Mouse (Mus musculus) hindbrain, embryonic 10.5 days (tissue): ENCODE results near the gene Map2k1. TPM values are rescaled to one million over a fixed set of nuclear protein-coding genes. Genes with fewer than 3 reads are reported as not detected.
"Not testable (repeated sequence)": the region's sequence is repeated elsewhere in the genome, so short reads cannot be mapped to it uniquely, and the experiment has no call there.

Experiments used
- DNase-seq: peaks from one replicate; pipeline ENCODE4 v3.0.0-alpha.2; 2017; ENCODE audit warnings: low spot score
- H3K27ac ChIP-seq: fragments of 300-500 bp; sonication (generic); 2 replicates; pipeline ENCODE4 v1.5.1; 2016; ENCODE audit warnings: mild to moderate bottlenecking, moderate library complexity
- H3K27me3 ChIP-seq: fragments of 300-500 bp; sonication (generic); 2 replicates; pipeline ENCODE4 v1.6.1; 2016; ENCODE audit warnings: mild to moderate bottlenecking; ENCODE audit not compliant: poor library complexity, insufficient read depth, severe bottlenecking
- H3K36me3 ChIP-seq: fragments of 300-500 bp; sonication (generic); 2 replicates; pipeline ENCODE4 v1.6.1; 2016; ENCODE audit warnings: mild to moderate bottlenecking, moderate library complexity
- H3K4me1 ChIP-seq: fragments of 300-500 bp; sonication (generic); replicated peaks from 2 replicates; pipeline ENCODE4 v1.6.1; 2016; ENCODE audit warnings: mild to moderate bottlenecking
- H3K4me3 ChIP-seq: fragments of 300-500 bp; sonication (generic); 2 replicates; pipeline ENCODE4 v1.5.1; 2016; ENCODE audit warnings: mild to moderate bottlenecking, moderate library complexity
- H3K9me3 ChIP-seq: fragments of 300-500 bp; sonication (generic); 2 replicates; pipeline ENCODE4 v1.6.1; 2016; ENCODE audit warnings: mild to moderate bottlenecking, moderate library complexity
- WGBS: fragments of 180-500 bp; shearing (Covaris S2); methylation state at CpG from one replicate; pipeline ENCODE4 v1.1.7; 2016; 5-methylcytosine and 5-hydroxymethylcytosine counted together
- polyA plus RNA-seq: library from polyadenylated mRNA; unstranded; fragments of >200 nt; fragmentation: Nextera tagmentation; extraction: Ambion mirVana; gene quantifications from 2 replicates; pipeline ENCODE4 v1.2.1, GENCODE M21; 2016

Map2k1 gene
- polyA plus RNA-seq, 1 experiment from 2014 or later: 75.3 TPM

DNA sequence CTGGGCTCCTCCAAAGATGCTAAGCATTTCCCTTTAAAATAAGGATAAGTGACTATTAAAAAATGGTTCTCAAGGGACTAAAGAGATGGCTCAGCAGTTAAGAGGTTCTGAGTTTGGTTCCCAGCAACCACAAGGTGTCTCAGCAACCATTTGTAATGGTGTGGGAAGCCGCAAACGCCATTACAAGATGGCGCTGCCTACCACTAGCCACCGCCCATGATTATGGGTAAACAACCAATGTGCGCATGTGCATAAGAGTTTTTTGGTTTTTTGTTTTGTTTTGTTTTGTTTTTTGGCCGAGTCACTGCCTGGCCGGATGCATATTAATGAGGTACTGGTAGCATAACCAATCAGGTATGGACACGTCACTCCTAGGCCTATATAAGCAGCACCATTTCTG lies 15.4 kb upstream of the Map2k1 start:
- not testable (repeated sequence) for H3K27ac ChIP-seq, DNase-seq, H3K27me3 ChIP-seq, H3K4me1 ChIP-seq, H3K36me3 ChIP-seq, H3K4me3 ChIP-seq, H3K9me3 ChIP-seq
- 97% methylated on average over 8 of the region's 8 CpGs for WGBS

DNA sequence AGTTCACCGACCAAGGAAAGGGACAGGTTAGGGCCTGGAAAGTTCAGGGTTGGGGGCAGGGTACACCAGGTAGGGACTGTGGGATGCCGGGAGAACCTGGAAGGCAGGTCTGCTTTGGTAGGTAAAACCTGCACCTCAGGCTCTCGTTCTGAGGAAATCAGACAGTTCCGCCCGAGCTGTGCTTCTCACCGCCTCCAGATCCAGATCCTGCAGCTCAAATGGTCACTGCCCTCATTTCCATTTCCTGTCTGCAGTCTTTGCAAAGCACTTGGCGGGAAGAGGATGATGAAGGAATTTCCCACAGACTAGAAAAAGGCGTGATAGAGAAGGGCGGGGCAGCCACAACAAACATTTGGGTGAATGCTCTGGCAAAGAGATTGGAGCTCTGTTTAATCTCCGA lies 14.8 kb upstream of the Map2k1 start:
- no peaks in the 10 kb centered on the region for H3K9me3 ChIP-seq
- no peak overlapping the region for H3K27ac ChIP-seq
- no peaks in the 10 kb centered on the region for H3K4me1 ChIP-seq
- H3K27me3 ChIP-seq: no peaks in the 10 kb centered on the region
- WGBS: 91% methylated on average over 10 of the region's 10 CpGs
- H3K36me3 ChIP-seq: no peaks in the 10 kb centered on the region
- DNase-seq: no peak
- no peak overlapping the region for H3K4me3 ChIP-seq

DNA sequence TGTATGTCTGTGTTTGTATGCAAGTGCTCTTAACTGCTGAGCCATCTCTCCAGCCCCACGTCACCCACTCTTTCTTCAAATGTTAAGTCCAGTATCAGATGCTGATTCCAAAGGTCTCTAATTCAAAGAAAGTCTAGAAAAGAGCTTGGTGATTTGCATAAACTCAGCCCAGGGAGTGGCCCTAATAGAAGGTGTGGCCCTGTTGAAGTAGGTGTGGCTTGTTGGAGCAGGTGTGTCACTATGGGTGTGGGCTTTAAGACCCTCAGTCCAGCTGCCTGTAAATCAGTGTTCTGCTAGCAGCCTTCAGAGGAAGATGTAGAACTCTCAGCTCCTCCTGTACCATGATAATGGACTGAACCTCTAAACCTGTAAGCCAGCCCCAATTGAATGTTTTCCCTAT lies 13.8 kb upstream of the Map2k1 start:
- H3K27me3 ChIP-seq: no peaks in the 10 kb centered on the region
- H3K4me3 ChIP-seq: no peak overlapping the region
- DNase-seq: no peak
- no peaks in the 10 kb centered on the region for H3K4me1 ChIP-seq
- no peak overlapping the region for H3K27ac ChIP-seq
- WGBS: 88% methylated on average over 1 of the region's 1 CpGs
- no peaks in the 10 kb centered on the region for H3K9me3 ChIP-seq
- no peaks in the 10 kb centered on the region for H3K36me3 ChIP-seq

DNA sequence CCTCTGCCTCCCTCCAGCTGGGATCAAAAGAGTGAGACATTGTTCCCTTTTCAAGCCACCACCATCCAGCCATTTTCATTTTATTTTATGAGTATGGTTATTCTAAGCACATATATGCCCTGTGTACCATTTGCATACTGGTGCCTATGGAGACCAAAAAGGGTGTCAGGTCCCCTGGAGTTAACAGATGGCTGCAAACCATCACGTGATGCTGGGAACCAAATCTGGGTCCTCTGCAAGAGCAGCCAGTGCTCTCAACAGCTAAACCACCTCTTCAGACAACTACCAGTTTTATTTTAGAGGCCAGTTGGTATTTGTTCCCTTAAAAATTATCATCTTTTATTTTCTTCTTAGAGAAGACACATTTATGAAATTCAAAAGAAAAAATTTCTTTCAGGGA lies 11.4 kb upstream of the Map2k1 start:
- Histone ChIP-seq H3K27ac (no peak overlapping the region), H3K4me3 (no peak overlapping the region), H3K36me3 (no peaks in the 10 kb centered on the region), H3K9me3 (no peaks in the 10 kb centered on the region), H3K4me1 (no peaks in the 10 kb centered on the region), H3K27me3 (no peaks in the 10 kb centered on the region)
- no peak for DNase-seq
- WGBS: 35% methylated on average over 1 of the region's 1 CpGs

DNA sequence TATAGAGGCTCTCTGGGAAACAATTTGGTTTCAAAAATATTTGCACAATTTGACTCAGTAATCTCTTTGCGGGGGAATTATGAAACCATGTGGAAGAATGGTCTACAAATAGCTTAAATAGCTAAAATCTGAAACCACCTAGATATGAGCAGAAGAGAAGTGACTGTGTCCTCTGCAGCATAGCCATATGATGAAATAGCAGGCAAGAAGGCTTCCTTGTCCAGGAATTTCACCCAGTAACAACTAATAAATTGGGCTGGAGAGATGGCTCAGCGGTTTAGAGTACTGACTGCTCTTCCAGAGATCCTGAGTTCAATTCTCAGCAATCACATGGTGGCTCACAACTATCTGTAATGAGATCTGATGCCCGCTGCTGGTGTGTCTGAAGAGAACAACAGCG lies 7.6 kb upstream of the Map2k1 start:
- Histone ChIP-seq H3K27me3 (no peaks in the 10 kb centered on the region), H3K9me3 (no peaks in the 10 kb centered on the region), H3K4me1 (no peaks in the 10 kb centered on the region), H3K27ac (no peak overlapping the region), H3K4me3 (no peak overlapping the region), H3K36me3 (no peaks in the 10 kb centered on the region)
- 88% methylated on average over 4 of the region's 4 CpGs for WGBS
- no peak for DNase-seq

DNA sequence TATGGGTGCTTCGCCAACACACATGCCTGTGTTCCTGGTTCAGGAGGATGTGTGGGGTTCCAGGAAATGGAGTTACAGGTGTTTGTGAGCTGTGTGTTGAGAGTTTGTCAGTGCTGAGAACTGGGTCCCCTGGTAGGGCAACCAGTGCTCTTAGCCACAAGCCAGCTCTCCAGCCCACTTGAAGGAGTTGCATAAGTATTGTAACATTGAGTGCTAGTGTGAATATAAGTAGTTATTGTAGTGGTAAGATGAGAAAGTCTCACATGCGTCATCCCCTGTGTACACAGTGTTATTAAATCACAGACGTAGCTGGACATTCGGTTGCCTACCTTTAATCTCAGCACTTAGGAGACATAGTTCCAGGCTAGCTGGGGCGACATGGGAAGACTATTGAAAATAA lies 6.5 kb upstream of the Map2k1 start:
- H3K9me3 ChIP-seq: no peaks in the 10 kb centered on the region
- H3K27me3 ChIP-seq: no peaks in the 10 kb centered on the region
- no peak for DNase-seq
- 87% methylated on average over 5 of the region's 5 CpGs for WGBS
- H3K36me3 ChIP-seq: no peaks in the 10 kb centered on the region
- H3K4me3 ChIP-seq: no peak overlapping the region
- no peak overlapping the region for H3K27ac ChIP-seq
- no peaks in the 10 kb centered on the region for H3K4me1 ChIP-seq

DNA sequence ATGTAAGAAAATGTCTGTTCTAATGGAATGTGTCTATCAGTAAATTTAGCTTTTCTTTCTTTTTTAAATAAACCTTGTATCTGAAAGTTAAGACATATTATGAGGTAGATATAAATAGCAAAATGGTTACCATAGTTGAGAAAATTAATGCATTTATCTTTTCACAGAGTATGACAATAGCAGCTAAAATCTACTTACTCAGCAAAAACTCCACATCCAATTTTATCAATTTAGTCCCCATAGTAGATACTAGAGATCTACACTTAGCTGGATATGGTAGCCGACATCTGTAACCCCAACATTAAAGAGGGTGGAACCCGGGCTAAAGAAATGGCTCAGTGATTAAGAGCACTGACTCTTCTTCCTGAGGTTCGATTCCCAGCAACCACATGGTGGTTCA lies 2.8 kb upstream of the Map2k1 start:
- Histone ChIP-seq H3K9me3 (no peaks in the 10 kb centered on the region), H3K4me3 (no peak overlapping the region), H3K36me3 (no peaks in the 10 kb centered on the region), H3K27ac (no peak overlapping the region), H3K27me3 (no peaks in the 10 kb centered on the region), H3K4me1 (peaks cover 22% of the 10 kb centered on the region)
- WGBS: 91% methylated on average over 3 of the region's 3 CpGs
- no peak for DNase-seq

DNA sequence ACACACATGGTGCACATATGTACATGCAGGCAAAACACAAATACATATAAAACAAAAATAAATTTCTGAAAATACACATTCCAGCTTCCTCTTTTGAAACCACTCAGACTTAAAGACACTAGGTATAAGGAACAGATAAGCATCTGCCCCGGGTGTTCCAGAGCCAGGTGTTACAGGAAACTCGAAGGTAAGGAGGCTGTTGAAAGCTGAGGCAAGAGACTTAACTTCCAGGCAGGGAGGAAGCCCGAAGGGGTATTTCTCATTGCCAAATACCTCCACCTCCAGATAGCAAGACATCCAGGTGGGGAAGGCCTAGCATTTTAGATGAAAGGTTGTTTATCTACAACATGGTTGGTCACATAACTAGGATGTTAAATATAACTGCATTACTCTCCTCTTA lies 2.0 kb upstream of the Map2k1 start:
- no peak overlapping the region for H3K4me3 ChIP-seq
- no peaks in the 10 kb centered on the region for H3K27me3 ChIP-seq
- no peaks in the 10 kb centered on the region for H3K9me3 ChIP-seq
- WGBS: 83% methylated on average over 3 of the region's 3 CpGs
- no peak overlapping the region for H3K27ac ChIP-seq
- DNase-seq: no peak
- H3K4me1 ChIP-seq: peaks cover 29% of the 10 kb centered on the region
- H3K36me3 ChIP-seq: no peaks in the 10 kb centered on the region

DNA sequence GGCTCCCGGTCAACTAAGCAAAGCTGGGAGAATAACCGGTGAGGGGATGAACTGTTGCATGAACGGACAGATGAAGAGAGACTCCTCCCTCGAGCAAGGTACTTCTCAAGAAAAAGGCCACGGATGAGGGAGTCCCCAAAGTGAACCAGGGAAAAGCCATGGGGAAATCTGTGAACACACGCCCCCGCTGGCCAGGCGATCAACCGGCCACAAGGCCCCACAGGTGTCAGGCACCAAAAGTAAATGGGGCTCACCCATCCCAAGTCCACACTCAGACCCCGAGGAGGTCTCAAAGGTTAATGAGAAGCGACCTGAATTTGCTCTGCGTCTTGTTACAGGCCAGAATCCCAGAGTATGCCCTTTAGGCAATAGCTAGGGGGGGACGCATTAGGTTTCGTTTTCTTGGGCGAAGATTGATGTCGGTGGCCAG lies 825 bp downstream of the Map2k1 start:
- H3K27ac ChIP-seq: peak overlapping the region; percentile 95
- under 1% methylated on average over 16 of the region's 16 CpGs for WGBS
- peak overlapping the region; percentile 96 for H3K4me3 ChIP-seq
- no peaks in the 10 kb centered on the region for H3K9me3 ChIP-seq
- peaks cover 39% of the 10 kb centered on the region for H3K4me1 ChIP-seq
- peak; percentile 38 for DNase-seq
- H3K27me3 ChIP-seq: no peaks in the 10 kb centered on the region
- peaks cover 17% of the 10 kb centered on the region for H3K36me3 ChIP-seq

DNA sequence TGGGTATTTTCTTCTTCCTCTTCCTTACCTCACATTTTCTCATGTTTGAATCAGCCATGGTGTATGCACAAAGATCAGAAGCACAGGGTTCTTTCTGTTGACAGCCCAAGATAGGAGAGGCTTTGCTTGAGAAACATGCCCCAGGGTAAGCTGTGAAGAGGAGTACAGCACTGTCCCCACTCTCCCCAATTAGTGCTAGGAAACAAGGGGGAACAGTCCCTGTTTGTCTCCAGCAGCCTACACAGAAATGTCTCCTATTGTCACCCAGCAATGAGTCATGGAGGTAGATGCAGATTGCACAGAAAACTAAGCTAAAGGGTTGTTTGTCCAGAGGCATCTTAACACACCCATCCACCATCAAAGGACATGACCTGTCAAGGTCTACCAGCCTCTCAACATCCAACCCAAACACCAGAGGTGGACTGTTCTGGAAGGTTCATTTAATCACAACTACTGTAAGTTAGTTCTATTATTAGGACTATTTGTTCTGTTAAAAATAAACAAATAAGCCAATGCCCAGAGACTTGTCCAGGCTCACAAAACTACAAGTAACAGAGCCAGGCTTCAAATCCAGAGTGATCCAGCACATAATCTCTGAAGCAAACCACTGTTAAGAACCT lies 3.2 kb downstream of the Map2k1 start:
- Histone ChIP-seq H3K9me3 (no peaks in the 10 kb centered on the region), H3K36me3 (peaks cover 34% of the 10 kb centered on the region), H3K4me3 (no peak overlapping the region), H3K4me1 (peaks cover 39% of the 10 kb centered on the region), H3K27ac (no peak overlapping the region), H3K27me3 (no peaks in the 10 kb centered on the region)
- no peak for DNase-seq

DNA sequence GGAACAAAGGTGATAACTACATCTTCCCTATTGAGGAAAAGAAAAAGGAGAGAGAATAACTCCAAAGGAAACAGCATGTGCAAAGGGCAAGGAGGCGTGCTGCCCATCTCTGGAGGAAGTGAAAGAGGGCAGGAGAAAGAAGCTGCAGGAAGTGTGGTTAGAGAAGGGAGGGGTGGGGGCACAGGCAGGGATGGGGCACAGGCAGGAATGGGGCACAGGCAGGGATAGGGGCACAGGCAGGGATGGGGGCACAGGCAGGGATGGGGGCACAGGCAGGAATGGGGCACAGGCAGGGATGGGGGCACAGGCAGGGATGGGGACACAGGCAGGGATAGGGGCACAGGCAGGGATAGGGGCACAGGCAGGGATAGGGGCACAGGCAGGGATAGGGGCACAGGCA lies 4.1 kb downstream of the Map2k1 start:
- WGBS: 91% methylated on average over 1 of the region's 1 CpGs

DNA sequence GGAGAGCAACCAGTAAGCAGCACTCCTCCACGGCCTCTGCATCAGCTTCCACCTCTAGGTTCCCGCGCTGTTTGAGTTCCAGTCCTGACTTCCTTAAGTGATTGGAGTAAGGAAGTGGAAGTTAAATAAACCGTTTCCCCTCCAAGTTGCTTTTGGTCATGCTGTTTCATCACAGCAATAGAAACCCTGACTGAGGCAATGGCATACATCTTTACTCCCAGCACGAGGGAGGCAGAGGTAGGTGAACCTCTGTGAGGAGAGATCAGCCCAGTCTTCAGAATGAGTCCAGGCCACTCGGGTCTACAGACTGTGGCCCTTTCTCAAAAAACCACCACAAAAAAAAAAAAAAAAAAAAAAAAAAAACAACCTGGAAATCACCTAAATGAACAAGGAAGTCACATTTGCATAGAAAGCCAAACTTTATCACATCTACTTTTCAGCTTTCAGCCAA lies 11.0 kb downstream of the Map2k1 start:
- Histone ChIP-seq H3K4me3 (no peak overlapping the region), H3K4me1 (peaks cover 20% of the 10 kb centered on the region), H3K27ac (peak overlapping the region; percentile 53; the same call in 1 of the 2 replicates), H3K9me3 (no peaks in the 10 kb centered on the region), H3K27me3 (no peaks in the 10 kb centered on the region), H3K36me3 (peaks cover 28% of the 10 kb centered on the region)
- DNase-seq: no peak
- WGBS: 76% methylated on average over 6 of the region's 6 CpGs

More for the DNA sequence above, 4.1 kb downstream of the Map2k1 start:
- peaks cover 39% of the 10 kb centered on the region for H3K4me1 ChIP-seq
- DNase-seq: no peak
- no peaks in the 10 kb centered on the region for H3K27me3 ChIP-seq
- H3K4me3 ChIP-seq: no peak overlapping the region
- peaks cover 39% of the 10 kb centered on the region for H3K36me3 ChIP-seq
- H3K27ac ChIP-seq: no peak overlapping the region; the same call in 1 of the 2 replicates
- H3K9me3 ChIP-seq: no peaks in the 10 kb centered on the region

DNA sequence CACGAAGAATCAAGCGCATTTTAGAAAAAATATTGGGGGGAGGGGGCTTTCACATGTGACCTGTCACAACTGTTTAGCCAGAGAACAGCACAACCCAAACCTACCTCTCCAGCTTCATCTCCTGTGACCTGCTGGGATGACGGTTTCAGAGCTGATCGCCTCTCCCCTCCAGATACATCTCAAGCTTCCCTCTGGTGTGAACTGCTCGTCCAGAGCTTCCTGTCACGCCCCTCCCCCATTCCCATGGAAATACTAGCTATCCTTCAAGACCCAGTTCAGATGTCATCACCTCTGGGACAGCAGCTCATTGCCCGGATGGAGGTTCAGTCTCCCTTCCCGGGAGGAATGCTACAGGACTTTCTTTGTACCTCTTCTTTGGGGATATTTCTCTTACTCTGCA lies 12.8 kb downstream of the Map2k1 start:
- H3K27ac ChIP-seq: peak overlapping the region; percentile 73
- 49% methylated on average over 8 of the region's 8 CpGs for WGBS

DNA sequence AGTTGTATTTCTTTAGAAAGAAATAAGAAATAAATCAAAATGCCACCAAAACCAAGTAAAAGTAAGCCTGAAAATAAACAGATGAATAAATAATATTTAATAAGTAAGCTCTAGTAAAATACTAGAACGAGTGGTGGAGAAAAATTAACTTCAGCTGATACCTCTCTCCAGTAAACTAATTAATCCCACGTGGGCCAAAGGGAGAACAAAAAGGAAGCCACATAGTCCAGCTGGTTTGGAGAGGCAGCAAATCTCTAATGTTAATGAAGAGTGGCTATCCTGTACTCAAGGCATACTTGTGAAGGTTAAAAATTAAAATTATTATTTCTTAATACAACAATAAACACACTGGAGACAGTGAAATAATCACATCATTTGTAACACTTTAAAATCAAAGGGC lies 13.3 kb downstream of the Map2k1 start:
- Histone ChIP-seq H3K27ac (peak overlapping the region; percentile 73), H3K4me3 (peak overlapping the region; percentile 29; the same call in 1 of the 2 replicates), H3K36me3 (peaks cover 21% of the 10 kb centered on the region; the same call in 1 of the 2 replicates), H3K9me3 (no peaks in the 10 kb centered on the region), H3K27me3 (no peaks in the 10 kb centered on the region), H3K4me1 (peaks cover 20% of the 10 kb centered on the region)
- 59% methylated on average over 2 of the region's 2 CpGs for WGBS
- DNase-seq: no peak

More for the DNA sequence above, 12.8 kb downstream of the Map2k1 start:
- Histone ChIP-seq H3K4me1 (peaks cover 20% of the 10 kb centered on the region), H3K4me3 (peak overlapping the region; percentile 29; the same call in 1 of the 2 replicates), H3K27me3 (no peaks in the 10 kb centered on the region), H3K9me3 (no peaks in the 10 kb centered on the region), H3K36me3 (peaks cover 22% of the 10 kb centered on the region; the same call in 1 of the 2 replicates)
- DNase-seq: peak; percentile 65
